Mouse (Mus musculus): ENCODE measurements around the gene Haghl. TPM values are rescaled to one million over a fixed set of nuclear protein-coding genes. Genes with fewer than 3 reads are reported as not detected.

The Haghl gene
- polyA plus RNA-seq, 2 experiments: 5.8 to 7.6 TPM

- Histone ChIP-seq H3K4me3 (ENCODE audit: insufficient read depth in 1 of 2, low read depth in 2 of 2, low read length in 2 of 2) (peak within 1 kb of the TSS; percentile 65 to 75), H3K9ac (replicated peaks) (peak within 1 kb of the TSS; percentile 32), H3K4me2 (ENCODE audit: low read depth) (peak within 1 kb of the TSS; percentile 70), H3K27ac (peak within 1 kb of the TSS; percentile 24), H3K9me3 (ENCODE audit: control insufficient read depth, low read length) (no peaks in the 10 kb centered on the region), H3K4me1 (replicated peaks; ENCODE audit: control insufficient read depth in 2 of 2, insufficient read depth in 2 of 2, low read length in 1 of 2) (peaks cover 0 to 5% of the 10 kb centered on the region in 2 experiments; a peak in 3 of 4 replicates), H3K36me3 (replicated peaks; ENCODE audit: control insufficient read depth, insufficient read depth, low read depth) (peaks cover 14% of the 10 kb centered on the region), H3K27me3 (ENCODE audit: control insufficient read depth, insufficient read depth, low read length) (no peaks in the 10 kb centered on the region)
- WGBS (ENCODE audit: insufficient replicate concordance): 71% methylated on average over 3 of the region's 3 CpGs
- DNase-seq (ENCODE audit: low read depth in 3 of 3, low spot score in 3 of 3): no peak
- no peak for ATAC-seq (ENCODE audit: insufficient read depth)
- TF ChIP-seq EP300 (IDR thresholded peaks at IDR 0.05; ENCODE audit: low read depth): no peak
- no peak for TF ChIP-seq CTCF (IDR thresholded peaks at IDR 0.05; ENCODE audit: low read depth)
These were observed 807 bp upstream of the Haghl start, which contains the start of gene Ccdc78 for GRCm38 (mm10) chr17:25786280-25786679. Gene Ccdc78 (plus strand): TSS chr17:25786580.

GRCm38 (mm10) chr17:25783861-25784574, 1.5 kb downstream of the Haghl start:
- 71% methylated on average over 15 of the region's 15 CpGs for WGBS (ENCODE audit: insufficient replicate concordance)
- peaks cover 0 to 2% of the 10 kb centered on the region in 2 experiments; a peak in 1 of 4 replicates for H3K4me1 ChIP-seq (replicated peaks; ENCODE audit: control insufficient read depth in 2 of 2, insufficient read depth in 2 of 2, low read length in 1 of 2)
- peak overlapping the region; percentile 70 for H3K4me2 ChIP-seq (ENCODE audit: low read depth)
- H3K27me3 ChIP-seq (ENCODE audit: control insufficient read depth, insufficient read depth, low read length): no peaks in the 10 kb centered on the region
- H3K9ac ChIP-seq (replicated peaks): no peak overlapping the region
- no peaks in the 10 kb centered on the region for H3K9me3 ChIP-seq (ENCODE audit: control insufficient read depth, low read length)
- DNase-seq (ENCODE audit: low read depth in 3 of 3, low spot score in 3 of 3) (no peak), ATAC-seq (ENCODE audit: insufficient read depth) (no peak)
- peaks cover 8% of the 10 kb centered on the region for H3K36me3 ChIP-seq (replicated peaks; ENCODE audit: control insufficient read depth, insufficient read depth, low read depth)
- TF ChIP-seq EP300 (IDR thresholded peaks at IDR 0.05; ENCODE audit: low read depth): no peak
- no peak overlapping the region for H3K4me3 ChIP-seq (ENCODE audit: insufficient read depth in 1 of 2, low read depth in 2 of 2, low read length in 2 of 2)
- H3K27ac ChIP-seq: no peak overlapping the region

DNA sequence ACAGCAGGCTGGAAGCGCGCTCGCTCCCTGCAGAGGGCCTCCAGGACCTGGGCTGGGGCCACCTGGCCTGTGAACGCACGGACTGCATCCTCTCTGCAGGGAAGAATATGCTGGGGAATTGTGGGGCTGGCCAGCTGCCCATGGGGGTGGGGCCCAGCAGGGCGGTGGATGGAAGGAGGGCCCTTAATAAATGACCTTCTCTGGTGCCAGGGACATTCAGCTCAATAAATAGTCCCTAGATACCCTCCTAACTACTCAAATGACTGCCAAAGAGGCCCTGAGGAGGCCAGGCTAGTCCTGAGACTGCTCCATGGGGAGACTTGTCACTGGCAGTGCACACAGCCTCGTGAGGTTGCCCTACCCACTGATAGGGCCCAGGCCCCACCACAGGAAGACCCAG, 2.4 kb downstream of the Haghl start:
- TF ChIP-seq EP300 (IDR thresholded peaks at IDR 0.05; ENCODE audit: low read depth): no peak
- TF ChIP-seq CTCF (IDR thresholded peaks at IDR 0.05; ENCODE audit: low read depth): no peak
- WGBS (ENCODE audit: insufficient replicate concordance): 78% methylated on average over 7 of the region's 7 CpGs
- no peak overlapping the region for H3K9ac ChIP-seq (replicated peaks)

DNA sequence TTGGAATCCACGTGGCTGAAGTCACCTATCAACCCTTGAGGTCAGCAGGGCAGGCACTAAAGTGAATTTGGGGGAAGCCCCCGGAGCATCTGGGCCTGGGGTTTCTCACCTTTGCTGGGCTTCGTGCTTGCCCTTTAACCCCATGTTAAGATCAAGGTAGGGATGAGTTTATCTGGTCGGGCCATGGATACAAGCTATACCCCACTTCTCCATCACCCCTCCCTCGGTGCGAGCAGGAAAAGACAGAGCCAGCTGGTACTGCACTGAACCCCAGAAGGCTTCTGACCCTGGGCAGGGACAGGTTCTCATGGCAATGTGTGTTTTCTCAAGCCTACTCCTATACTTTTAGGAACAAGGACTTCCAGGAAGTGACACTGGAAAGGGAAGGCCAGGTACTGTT, 4.1 kb downstream of the Haghl start:
- Histone ChIP-seq H3K4me3 (ENCODE audit: insufficient read depth in 1 of 2, low read depth in 2 of 2, low read length in 2 of 2) (no peak overlapping the region), H3K27me3 (ENCODE audit: control insufficient read depth, insufficient read depth, low read length) (no peaks in the 10 kb centered on the region), H3K4me1 (replicated peaks; ENCODE audit: control insufficient read depth in 2 of 2, insufficient read depth in 2 of 2, low read length in 1 of 2) (peaks cover 0 to 2% of the 10 kb centered on the region in 2 experiments; a peak in 1 of 4 replicates), H3K9ac (replicated peaks) (no peak overlapping the region), H3K9me3 (ENCODE audit: control insufficient read depth, low read length) (no peaks in the 10 kb centered on the region), H3K27ac (no peak overlapping the region), H3K4me2 (ENCODE audit: low read depth) (no peak overlapping the region), H3K36me3 (replicated peaks; ENCODE audit: control insufficient read depth, insufficient read depth, low read depth) (peaks cover 10% of the 10 kb centered on the region)
- TF ChIP-seq CTCF (IDR thresholded peaks at IDR 0.05; ENCODE audit: low read depth) (no peak), EP300 (IDR thresholded peaks at IDR 0.05; ENCODE audit: low read depth) (no peak)
- no peak for DNase-seq (ENCODE audit: low read depth in 3 of 3, low spot score in 3 of 3)
- no peak for ATAC-seq (ENCODE audit: insufficient read depth)
- 74% methylated on average over 6 of the region's 6 CpGs for WGBS (ENCODE audit: insufficient replicate concordance)

More for the DNA sequence above, 2.4 kb downstream of the Haghl start:
- H3K27ac ChIP-seq: no peak overlapping the region
- ATAC-seq (ENCODE audit: insufficient read depth) (no peak), DNase-seq (ENCODE audit: low read depth in 3 of 3, low spot score in 3 of 3) (no peak)
- H3K36me3 ChIP-seq (replicated peaks; ENCODE audit: control insufficient read depth, insufficient read depth, low read depth): peaks cover 8% of the 10 kb centered on the region
- H3K4me3 ChIP-seq (ENCODE audit: insufficient read depth in 1 of 2, low read depth in 2 of 2, low read length in 2 of 2): no peak overlapping the region
- H3K9me3 ChIP-seq (ENCODE audit: control insufficient read depth, low read length): no peaks in the 10 kb centered on the region
- H3K4me2 ChIP-seq (ENCODE audit: low read depth): no peak overlapping the region
- H3K27me3 ChIP-seq (ENCODE audit: control insufficient read depth, insufficient read depth, low read length): no peaks in the 10 kb centered on the region
- peaks cover 0 to 2% of the 10 kb centered on the region in 2 experiments; a peak in 1 of 4 replicates for H3K4me1 ChIP-seq (replicated peaks; ENCODE audit: control insufficient read depth in 2 of 2, insufficient read depth in 2 of 2, low read length in 1 of 2)

GRCm38 (mm10) chr17:25777948-25778347, 7.5 kb downstream of the Haghl start:
- Histone ChIP-seq H3K27me3 (ENCODE audit: control insufficient read depth, insufficient read depth, low read length) (no peaks in the 10 kb centered on the region), H3K36me3 (replicated peaks; ENCODE audit: control insufficient read depth, insufficient read depth, low read depth) (peaks cover 10% of the 10 kb centered on the region), H3K27ac (no peak overlapping the region), H3K4me2 (ENCODE audit: low read depth) (no peak overlapping the region), H3K9ac (replicated peaks) (no peak overlapping the region), H3K9me3 (ENCODE audit: control insufficient read depth, low read length) (no peaks in the 10 kb centered on the region), H3K4me1 (replicated peaks; ENCODE audit: control insufficient read depth in 2 of 2, insufficient read depth in 2 of 2, low read length in 1 of 2) (peaks cover 3 to 7% of the 10 kb centered on the region in 2 experiments), H3K4me3 (ENCODE audit: insufficient read depth in 1 of 2, low read depth in 2 of 2, low read length in 2 of 2) (no peak overlapping the region)
- no peak for TF ChIP-seq EP300 (IDR thresholded peaks at IDR 0.05; ENCODE audit: low read depth)
- no peak for TF ChIP-seq CTCF (IDR thresholded peaks at IDR 0.05; ENCODE audit: low read depth)
- no peak for ATAC-seq (ENCODE audit: insufficient read depth)
- no peak for DNase-seq (ENCODE audit: low read depth in 3 of 3, low spot score in 3 of 3)
- 89% methylated on average over 5 of the region's 5 CpGs for WGBS (ENCODE audit: insufficient replicate concordance)

Data from liver, embryonic 14.5 days (tissue).